Mouse (Mus musculus): ENCODE data around the gene Calhm1.

Calhm1 gene

DNA sequence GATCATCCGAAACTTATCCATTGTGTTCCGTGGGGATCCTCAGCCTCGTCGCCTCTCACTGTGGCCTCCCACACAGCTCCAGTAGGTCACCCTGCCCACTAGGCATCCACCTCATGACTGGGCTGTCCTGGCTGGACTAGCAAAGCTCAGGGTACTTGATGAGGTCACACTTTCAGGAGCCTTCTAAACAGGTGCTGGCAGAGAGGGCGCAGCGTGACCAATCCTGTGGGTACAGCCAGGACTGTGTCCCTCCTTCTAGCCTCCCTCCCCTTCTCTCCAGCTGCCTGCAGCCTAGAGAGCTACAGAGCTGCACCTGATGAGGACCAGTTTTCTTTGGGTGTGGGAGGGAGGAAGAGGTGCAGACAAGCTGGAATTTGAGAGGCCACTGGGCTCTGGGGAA is at the start of gene Calhm1:
TSS of gene Calhm1 (minus strand) at position 101 of the 400 bp plus-strand sequence.
- no peak for DNase-seq (ENCODE audit: extremely low read depth, insufficient read length, low spot score)

GRCm38 (mm10) chr19:47192158-47192557 is 48.1 kb upstream of the Calhm1 start:
- DNase-seq (ENCODE audit: extremely low read depth, insufficient read length, low spot score): no peak

- no peak for DNase-seq (ENCODE audit: extremely low read depth, insufficient read length, low spot score)
These were observed 44.6 kb upstream of the Calhm1 start for GRCm38 (mm10) chr19:47188515-47189128.

DNA sequence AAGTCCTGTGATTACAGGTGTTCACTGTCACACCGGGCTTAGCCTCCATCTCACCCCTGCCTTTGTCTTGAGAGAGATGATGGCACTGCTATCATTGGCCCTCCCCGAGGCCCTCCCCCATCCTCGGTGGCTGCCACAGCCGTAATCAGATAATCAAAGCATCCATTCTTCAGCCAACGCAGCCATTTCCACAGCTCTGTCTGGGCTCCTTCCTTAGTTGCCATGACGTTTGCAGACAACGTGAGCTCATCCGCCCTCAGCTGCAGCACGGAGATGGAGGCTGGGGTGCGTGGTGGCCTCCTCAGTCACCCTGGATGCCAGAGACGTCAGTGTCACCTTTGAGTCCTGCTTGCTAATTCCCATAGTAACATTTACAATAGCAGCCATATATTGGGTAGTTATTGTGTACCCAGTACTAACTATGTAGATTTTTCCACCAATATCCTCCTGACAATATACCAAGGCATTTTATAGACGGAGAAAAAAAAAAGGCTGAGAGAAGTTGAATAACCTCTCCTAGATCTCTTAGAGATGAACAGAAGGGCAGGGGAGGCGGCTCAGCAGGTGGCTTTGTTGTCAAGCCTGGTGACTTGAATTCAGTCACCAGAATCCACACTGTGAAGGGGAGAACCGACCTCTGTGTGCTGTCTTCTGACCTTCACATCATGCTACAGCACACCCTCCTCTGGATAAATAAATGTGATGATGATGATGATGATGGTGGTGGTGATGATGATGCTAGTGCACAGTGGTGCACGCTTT is 42.6 kb upstream of the Calhm1 start:
- no peak for DNase-seq (ENCODE audit: extremely low read depth, insufficient read length, low spot score)

GRCm38 (mm10) chr19:47184736-47185135 is 40.7 kb upstream of the Calhm1 start:
- DNase-seq (ENCODE audit: extremely low read depth, insufficient read length, low spot score): no peak

- DNase-seq (ENCODE audit: extremely low read depth, insufficient read length, low spot score): no peak
These were observed 40.2 kb upstream of the Calhm1 start for GRCm38 (mm10) chr19:47184221-47184620.

- DNase-seq (ENCODE audit: extremely low read depth, insufficient read length, low spot score): no peak
These were observed 36.0 kb upstream of the Calhm1 start for GRCm38 (mm10) chr19:47180011-47180410.

- DNase-seq (ENCODE audit: extremely low read depth, insufficient read length, low spot score): no peak
These were observed 35.3 kb upstream of the Calhm1 start for GRCm38 (mm10) chr19:47179272-47179809.

DNA sequence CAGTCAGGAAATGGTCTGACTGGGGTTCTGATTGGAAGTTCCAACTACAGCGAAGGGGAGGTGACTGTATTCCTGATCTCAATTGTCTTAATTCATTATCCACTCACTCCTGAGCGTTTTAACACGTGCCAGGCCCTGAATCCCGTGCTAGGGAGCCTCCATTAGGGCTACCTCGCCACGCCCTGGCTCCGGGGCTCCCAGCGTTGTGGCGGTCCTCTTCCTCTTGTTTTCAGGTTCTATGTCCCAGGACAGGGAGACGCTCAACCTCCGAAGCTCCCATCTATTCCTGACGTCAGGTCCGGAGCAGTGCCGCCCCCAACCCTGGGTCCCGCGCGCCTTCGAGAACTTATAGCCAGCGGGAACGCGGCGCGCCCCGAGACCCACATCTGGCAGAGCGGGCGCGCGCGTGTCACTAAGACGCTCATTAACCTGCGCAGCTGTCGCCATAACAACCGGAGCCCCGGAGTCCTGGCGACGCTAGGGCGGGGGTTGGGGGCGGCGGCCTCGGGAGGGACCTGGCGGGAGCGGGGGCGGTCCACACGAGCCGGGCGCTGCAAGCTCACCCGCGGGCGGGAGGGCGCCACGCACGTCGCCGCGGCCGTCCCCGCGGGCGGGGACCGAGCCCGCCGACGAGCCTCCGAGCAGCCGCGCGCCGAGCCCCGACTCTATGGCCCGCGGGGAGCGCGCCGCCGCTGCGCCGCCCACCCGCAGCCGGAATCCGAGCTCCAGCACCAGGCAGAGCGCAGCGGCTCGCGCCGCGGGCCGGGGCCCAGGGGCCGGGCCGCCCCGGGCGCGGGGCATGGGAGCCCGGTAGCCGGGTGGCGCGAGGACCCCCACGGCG is 34.6 kb upstream of the Calhm1 start, which contains the start of gene Neurl1a:
TSS of gene Neurl1a (plus strand) at position 390 of the 841 bp plus-strand sequence.
- no peak for DNase-seq (ENCODE audit: extremely low read depth, insufficient read length, low spot score)

DNA sequence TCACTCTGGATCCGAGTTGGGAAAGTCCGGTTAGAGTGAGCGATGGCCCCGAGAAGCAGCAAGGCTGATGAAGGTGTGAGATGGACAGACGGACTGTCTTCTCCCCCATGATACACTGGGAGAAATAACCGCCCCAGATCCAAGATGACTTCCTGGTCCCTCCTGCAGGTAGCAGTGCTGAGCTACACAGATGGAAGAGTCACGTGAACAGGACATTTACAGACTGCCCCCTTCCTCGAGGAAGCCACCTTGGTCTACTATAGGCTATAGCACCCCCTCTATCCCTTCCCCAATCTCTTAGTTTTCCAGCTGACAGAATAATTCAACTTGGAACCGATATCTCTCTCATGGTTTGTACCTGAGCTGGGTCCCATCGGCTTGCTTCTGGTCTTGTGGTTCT is 33.9 kb upstream of the Calhm1 start:
- no peak for DNase-seq (ENCODE audit: extremely low read depth, insufficient read length, low spot score)

DNA sequence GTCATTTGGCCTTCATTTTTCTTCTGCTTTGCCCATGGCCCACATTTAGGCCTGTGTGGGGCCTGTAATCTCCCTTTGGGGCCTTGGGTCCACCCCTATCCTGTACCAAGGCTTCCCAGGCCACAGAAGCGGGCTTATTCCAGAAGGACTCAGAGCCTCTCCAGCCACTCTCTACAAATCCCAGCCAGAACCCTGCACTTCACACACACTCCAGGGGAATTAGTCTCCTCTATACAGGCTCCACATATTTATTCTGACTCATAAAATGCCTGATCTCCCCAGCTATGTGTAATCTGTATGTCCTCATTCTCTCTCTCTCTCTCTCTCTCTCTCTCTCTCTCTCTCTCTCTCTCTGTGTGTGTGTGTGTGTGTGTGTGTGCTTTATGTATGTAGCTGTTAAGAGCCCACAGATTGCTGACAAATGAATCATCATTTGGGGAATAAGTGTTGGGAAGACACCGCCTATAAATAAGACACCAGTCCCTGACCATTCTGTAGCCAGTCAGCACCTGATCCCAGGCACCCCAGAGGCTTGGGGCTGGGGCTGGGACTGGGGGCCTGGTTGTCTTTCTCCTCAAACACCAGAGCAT is 33.0 kb upstream of the Calhm1 start:
- peak; percentile 77 for DNase-seq (ENCODE audit: extremely low read depth, insufficient read length, low spot score)

DNA sequence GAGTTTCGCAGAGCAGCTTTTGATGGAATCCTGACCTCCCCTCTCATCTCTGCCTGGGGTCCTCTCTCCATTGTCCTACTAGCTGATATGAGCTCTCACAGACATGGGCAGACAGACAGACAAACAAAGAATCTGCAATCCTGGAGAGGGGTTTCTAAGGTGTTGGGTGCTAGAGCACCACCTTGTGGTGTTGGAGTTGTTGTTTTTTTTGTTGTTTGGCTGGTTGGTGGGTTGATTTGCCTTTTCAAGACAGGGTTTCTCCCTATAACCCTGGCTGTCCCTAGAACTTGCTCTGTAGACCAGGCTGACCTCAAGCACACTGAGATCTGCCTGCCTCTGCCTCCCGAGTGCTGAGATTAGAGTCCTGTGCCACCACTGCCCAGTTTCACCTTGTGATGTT is 31.4 kb upstream of the Calhm1 start:
- no peak for DNase-seq (ENCODE audit: extremely low read depth, insufficient read length, low spot score)

GRCm38 (mm10) chr19:47174515-47174914 is 30.5 kb upstream of the Calhm1 start:
- DNase-seq (ENCODE audit: extremely low read depth, insufficient read length, low spot score): peak; percentile 41

GRCm38 (mm10) chr19:47168793-47169412 is 24.8 kb upstream of the Calhm1 start:
- peak; percentile 58 for DNase-seq (ENCODE audit: extremely low read depth, insufficient read length, low spot score)

- peak; percentile 72 for DNase-seq (ENCODE audit: extremely low read depth, insufficient read length, low spot score)
These were observed 24.2 kb upstream of the Calhm1 start for GRCm38 (mm10) chr19:47168223-47168622.

GRCm38 (mm10) chr19:47167617-47168214 is 23.7 kb upstream of the Calhm1 start:
- DNase-seq (ENCODE audit: extremely low read depth, insufficient read length, low spot score): peak; percentile 40

DNA sequence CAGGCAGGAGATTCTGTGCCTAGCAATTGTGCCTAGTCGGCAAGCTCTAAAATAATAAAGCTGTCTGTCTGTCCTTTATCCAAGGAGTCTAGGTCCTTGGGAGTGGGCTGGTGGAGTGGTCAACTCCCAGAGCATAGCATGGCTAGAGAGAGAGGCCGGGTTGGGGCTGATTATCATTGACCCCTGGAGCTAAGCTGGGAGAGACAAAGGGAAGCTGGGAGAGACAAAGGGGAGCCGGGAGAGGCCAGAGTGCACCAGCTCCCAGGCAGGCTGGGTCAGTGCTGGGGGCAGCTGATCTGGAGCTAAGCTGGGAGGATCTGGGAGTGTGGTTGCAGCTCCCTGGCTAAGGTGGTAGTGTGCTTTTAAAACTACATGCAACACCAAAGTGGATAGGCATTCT is 22.7 kb upstream of the Calhm1 start:
- DNase-seq (ENCODE audit: extremely low read depth, insufficient read length, low spot score): no peak

DNA sequence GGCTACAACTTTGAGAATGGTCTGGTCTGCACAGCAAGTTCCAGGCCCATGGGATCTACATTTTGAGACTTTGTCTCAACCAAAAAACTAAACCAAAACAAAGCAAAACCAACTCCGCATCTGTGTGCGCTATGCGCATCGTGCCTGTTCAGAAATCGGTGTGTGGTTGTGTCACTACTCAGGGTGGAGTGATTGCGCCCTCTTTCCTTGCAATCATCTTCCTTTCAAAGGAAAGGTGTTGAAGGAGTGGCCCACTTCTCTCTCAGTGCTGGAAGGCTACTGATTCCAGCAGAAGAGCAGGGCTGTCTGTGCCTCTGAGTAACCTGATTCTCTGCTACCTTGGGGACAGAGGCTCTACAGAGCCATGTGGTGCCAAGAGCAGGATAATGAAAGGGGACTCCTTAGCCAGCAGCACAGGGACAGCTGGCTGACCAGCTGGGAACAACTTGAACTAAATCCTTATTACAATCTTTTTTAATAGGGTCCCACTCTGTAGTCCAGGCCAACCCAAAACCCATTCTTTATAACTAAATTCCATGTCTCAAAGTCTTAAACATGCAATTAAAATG is 19.2 kb upstream of the Calhm1 start:
- DNase-seq (ENCODE audit: extremely low read depth, insufficient read length, low spot score): no peak

DNA sequence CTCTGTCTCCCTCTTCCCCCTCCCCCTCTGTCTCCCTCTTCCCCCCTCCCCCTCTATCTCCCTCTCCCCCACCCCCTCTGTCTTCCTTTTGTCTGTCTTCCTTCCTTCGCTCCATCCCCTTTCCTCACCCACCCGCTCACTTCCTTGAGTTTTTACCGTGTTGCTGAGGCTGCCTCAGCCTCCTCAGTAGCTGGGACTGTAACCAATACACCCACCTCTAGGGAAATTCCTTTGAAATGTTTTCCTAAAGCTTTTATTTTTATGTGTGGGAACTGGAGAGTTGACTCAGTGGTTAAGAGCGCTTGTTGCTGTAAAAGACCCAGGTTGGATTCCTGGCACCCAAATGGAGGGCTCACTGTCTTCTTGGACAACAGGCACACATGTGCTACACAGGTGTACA is 17.6 kb upstream of the Calhm1 start:
- DNase-seq (ENCODE audit: extremely low read depth, insufficient read length, low spot score): no peak

GRCm38 (mm10) chr19:47157664-47158063 is 13.6 kb upstream of the Calhm1 start, which contains the start of gene Calhm3:
Gene Calhm3 (minus strand): TSS chr19:47157764.
- no peak for DNase-seq (ENCODE audit: extremely low read depth, insufficient read length, low spot score)

Data from 3134 (cell line).